Mouse (Mus musculus) retina, postnatal 7 days (tissue): ENCODE measurements around the gene Zscan2.

Experiments used
- DNase-seq: peaks from one replicate; pipeline ENCODE4 v3.0.0-alpha.2; 2012; ENCODE audit warnings: low read depth, low spot score

Gene Zscan2

DNA sequence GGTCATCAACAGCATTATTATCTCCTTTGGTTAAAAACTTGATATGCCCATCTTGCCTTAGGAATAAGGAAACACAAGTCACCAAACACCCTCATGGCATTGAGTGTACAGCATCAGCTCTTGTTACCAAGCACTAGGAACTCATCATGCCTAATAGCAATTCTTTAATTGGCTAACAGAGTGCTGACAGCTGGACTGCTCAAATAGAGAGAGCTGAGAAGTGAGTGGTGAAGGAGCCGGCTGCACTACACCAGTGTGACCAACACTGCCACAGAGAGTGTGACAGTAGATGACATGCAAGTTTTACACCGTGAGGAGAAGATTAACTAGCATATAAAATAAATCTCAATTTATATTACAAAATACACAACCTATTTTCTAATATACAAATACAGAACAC is 62.4 kb downstream of the Zscan2 start:
- DNase-seq, result no peak
